Mouse (Mus musculus): ENCODE results near the gene Uqcrq. TPM values are rescaled to one million over a fixed set of nuclear protein-coding genes. Genes with fewer than 3 reads are reported as not detected.

Gene Uqcrq
- total and polyA plus RNA-seq, 3 experiments = 72.4 to 1,130 TPM; not detected in 1

DNA sequence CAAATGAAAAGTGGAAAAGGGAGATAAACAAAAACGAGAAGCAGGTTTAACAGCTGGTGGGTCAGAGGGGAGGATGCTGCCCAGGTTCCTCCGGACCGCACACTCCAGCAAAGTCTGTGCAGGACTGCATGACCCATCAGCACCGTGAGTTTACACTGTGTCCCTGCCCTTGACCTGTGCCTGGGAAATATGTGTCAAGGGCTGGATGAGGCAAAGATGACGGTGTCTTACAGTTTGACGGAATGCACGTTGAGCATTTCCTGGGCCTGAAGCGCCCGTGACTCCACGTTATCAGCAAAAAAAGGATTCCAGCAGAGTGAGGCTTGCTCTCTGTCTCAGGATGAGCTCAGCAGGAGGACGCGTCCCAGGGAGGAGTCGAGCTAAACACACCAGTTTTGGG is 14.9 kb upstream of the Uqcrq start:
- DNase-seq (ENCODE audit: low read depth, low spot score) = no peak
- Histone ChIP-seq H3K9ac (ENCODE audit: control insufficient read depth, low read depth, low read length, poor library complexity, severe bottlenecking) (no peak overlapping the region), H3K4me1 (ENCODE audit: control insufficient read depth in 1 of 2, insufficient read depth in 2 of 2, low read length in 2 of 2) (peaks cover 0 to 16% of the 10 kb centered on the region in 2 experiments; a peak in 2 of 4 replicates), H3K27me3 (ENCODE audit: control insufficient read depth in 1 of 2, insufficient read depth in 2 of 2, low read length in 2 of 2) (peaks cover 5 to 8% of the 10 kb centered on the region in 2 experiments), H3K27ac (ENCODE audit: control insufficient read depth, low read depth, low read length) (no peak overlapping the region), H3K79me2 (ENCODE audit: control insufficient read depth, insufficient read depth, low read length, poor library complexity) (no peaks in the 10 kb centered on the region), H3K9me3 (replicated peaks; ENCODE audit: insufficient read depth, low read length) (no peaks in the 10 kb centered on the region), H3K36me3 (ENCODE audit: control insufficient read depth in 1 of 2, insufficient read depth in 2 of 2, low read length in 2 of 2) (peaks cover 0 to 7% of the 10 kb centered on the region in 2 experiments; a peak in 2 of 4 replicates), H3K4me3 (ENCODE audit: control insufficient read depth in 1 of 2, insufficient read depth in 1 of 2, low read depth in 2 of 2, low read length in 2 of 2) (no peak overlapping the region)
- TF ChIP-seq JUND (IDR thresholded peaks at IDR 0.05; ENCODE audit: low read depth, low read length) (no peak), ZNF384 (IDR thresholded peaks at IDR 0.05; ENCODE audit: low read depth, low read length) (no peak), EP300 (IDR thresholded peaks at IDR 0.05; ENCODE audit: low read depth in 1 of 2, low read length in 2 of 2) (no peak), ETS1 (IDR thresholded peaks at IDR 0.05; ENCODE audit: low read depth, low read length) (no peak), USF1 (IDR thresholded peaks at IDR 0.05; ENCODE audit: low read depth, low read length) (no peak), MAZ (IDR thresholded peaks at IDR 0.05; ENCODE audit: low read depth, low read length) (no peak), MXI1 (IDR thresholded peaks at IDR 0.05; ENCODE audit: low read depth, low read length) (no peak)

DNA sequence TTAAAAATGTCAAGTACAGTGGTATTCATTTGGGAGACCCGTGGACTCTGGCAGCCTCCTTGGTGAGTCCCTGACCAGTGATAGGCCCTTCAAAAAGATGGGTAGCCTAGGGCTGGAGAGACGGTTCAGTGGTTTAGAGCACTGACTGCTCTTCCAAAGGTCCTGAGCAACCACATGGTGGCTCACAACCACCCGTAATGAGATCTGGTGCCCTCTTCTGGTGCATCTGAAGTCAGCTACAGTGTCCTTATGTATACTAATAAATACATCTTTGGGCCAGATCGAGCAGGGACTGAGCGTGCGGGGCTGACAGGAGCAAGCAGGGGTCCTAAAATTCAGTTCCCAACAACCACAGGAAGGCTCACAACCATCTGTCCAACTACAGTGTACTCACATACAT is 13.2 kb upstream of the Uqcrq start:
- H3K27ac ChIP-seq (ENCODE audit: control insufficient read depth, low read depth, low read length) = no peak overlapping the region
- peaks cover 0 to 7% of the 10 kb centered on the region in 2 experiments; a peak in 2 of 4 replicates for H3K36me3 ChIP-seq (ENCODE audit: control insufficient read depth in 1 of 2, insufficient read depth in 2 of 2, low read length in 2 of 2)
- peak overlapping the region; percentile 43 to 59 for H3K4me3 ChIP-seq (ENCODE audit: control insufficient read depth in 1 of 2, insufficient read depth in 1 of 2, low read depth in 2 of 2, low read length in 2 of 2)
- H3K79me2 ChIP-seq (ENCODE audit: control insufficient read depth, insufficient read depth, low read length, poor library complexity) = no peaks in the 10 kb centered on the region
- DNase-seq (ENCODE audit: low read depth, low spot score) = peak; percentile 69
- TF ChIP-seq POLR2A (IDR thresholded peaks at IDR 0.05; ENCODE audit: control insufficient read depth in 1 of 2, insufficient read depth in 1 of 2, low read depth in 1 of 2, low read length in 2 of 2, poor library complexity in 1 of 2) = 0 out of 4 replicates have a peak, but pooled peaks of 1 of the 2 experiments have one; percentile 23
- peak; percentile 71 for TF ChIP-seq MXI1 (IDR thresholded peaks at IDR 0.05; ENCODE audit: low read depth, low read length)
- 0 out of 2 replicates have a peak, but pooled peaks have one; percentile 25 for TF ChIP-seq MAX (IDR thresholded peaks at IDR 0.05; ENCODE audit: low read length)
- TF ChIP-seq MYB (IDR thresholded peaks at IDR 0.05; ENCODE audit: low read depth, low read length) = no peak
- no peak for TF ChIP-seq NELFE (IDR thresholded peaks at IDR 0.05; ENCODE audit: low read depth, low read length)
- TF ChIP-seq ZC3H11A (IDR thresholded peaks at IDR 0.05; ENCODE audit: low read depth, low read length) = peak; percentile 67
- TF ChIP-seq TBP (IDR thresholded peaks at IDR 0.05; ENCODE audit: low read depth, low read length) = 0 out of 2 replicates have a peak, but pooled peaks have one; percentile 41
- TF ChIP-seq ZMIZ1 (IDR thresholded peaks at IDR 0.05; ENCODE audit: low read depth, low read length) = no peak
- peak; percentile 84 for TF ChIP-seq SMC3 (IDR thresholded peaks at IDR 0.05; ENCODE audit: low read depth, low read length)
- peak; percentile 63 for TF ChIP-seq RAD21 (IDR thresholded peaks at IDR 0.05; ENCODE audit: low read depth, low read length)
- peak; percentile 94 for TF ChIP-seq MYC (IDR thresholded peaks at IDR 0.05; ENCODE audit: low read depth, low read length)
- TF ChIP-seq MEF2A (IDR thresholded peaks at IDR 0.05; ENCODE audit: extremely low read depth, insufficient replicate concordance, low read depth, low read length, poor library complexity, severe bottlenecking) = no peak
- peak; percentile 57 to 88 (median 62) for TF ChIP-seq CTCF (IDR thresholded peaks at IDR 0.05 in 2 of 3, conservative IDR thresholded peaks at IDR 0.05 in 1 of 3; ENCODE audit: control insufficient read depth in 1 of 3, insufficient read depth in 1 of 3, low read depth in 2 of 3, low read length in 3 of 3, poor library complexity in 1 of 3, severe bottlenecking in 1 of 3)
- H3K4me1 ChIP-seq (ENCODE audit: control insufficient read depth in 1 of 2, insufficient read depth in 2 of 2, low read length in 2 of 2) = peaks cover 0 to 16% of the 10 kb centered on the region in 2 experiments; a peak in 2 of 4 replicates
- peak overlapping the region; percentile 61 for H3K9ac ChIP-seq (ENCODE audit: control insufficient read depth, low read depth, low read length, poor library complexity, severe bottlenecking)
- no peaks in the 10 kb centered on the region for H3K9me3 ChIP-seq (replicated peaks; ENCODE audit: insufficient read depth, low read length)
- no peaks in the 10 kb centered on the region for H3K27me3 ChIP-seq (ENCODE audit: control insufficient read depth in 1 of 2, insufficient read depth in 2 of 2, low read length in 2 of 2)

Measured in MEL (cell line).